Mouse (Mus musculus): Measurements from ENCODE around the gene Slc44a5. TPM values are rescaled to one million over a fixed set of nuclear protein-coding genes. Genes with fewer than 3 reads are reported as not detected.
A peak's percentile ranks its signal among the peaks of the same experiment; 100 is the strongest.

Gene Slc44a5
- polyA plus RNA-seq, 1 experiment = 0.11 TPM

DNA sequence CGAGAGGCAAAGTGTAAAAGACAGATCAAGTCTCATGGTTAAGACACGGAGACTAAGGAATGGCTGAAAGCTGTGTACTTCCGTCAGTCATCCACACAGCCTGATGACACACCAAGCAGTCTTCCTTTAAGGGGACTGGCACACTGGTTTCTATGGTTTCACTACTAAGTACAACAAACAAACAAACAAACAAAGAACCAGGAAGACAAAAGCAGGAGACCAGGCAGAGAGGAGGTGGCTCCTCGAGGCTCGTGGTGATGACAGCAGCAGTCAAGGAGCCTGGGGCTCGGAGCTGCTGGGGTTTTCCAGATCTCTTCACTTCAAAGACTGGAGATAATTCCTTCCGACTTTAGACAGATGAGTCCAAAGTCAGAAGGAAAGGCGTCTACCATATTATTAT, 33.2 kb upstream of the Slc44a5 start:
- Histone ChIP-seq H3K27me3 (ENCODE audit: control insufficient read depth, insufficient read depth, low read length) (no peaks in the 10 kb centered on the region), H3K4me1 (ENCODE audit: control insufficient read depth, insufficient read depth, insufficient read length) (no peaks in the 10 kb centered on the region), H3K27ac (ENCODE audit: insufficient read depth, low read length) (no peak overlapping the region), H3K4me3 (ENCODE audit: extremely low read depth, insufficient read depth, insufficient read length) (no peak overlapping the region), H3K36me3 (ENCODE audit: control insufficient read depth, insufficient read depth, low read length) (peaks cover 24% of the 10 kb centered on the region)
- TF ChIP-seq POLR2A (IDR thresholded peaks at IDR 0.05; ENCODE audit: low read depth, low read length) (no peak), CTCF (IDR thresholded peaks at IDR 0.05; ENCODE audit: extremely low read depth, insufficient read depth, insufficient read length, insufficient replicate concordance) (no peak)
- DNase-seq (ENCODE audit: low read depth in 1 of 2, low spot score in 2 of 2) = no peak
- 89% methylated on average over 8 of the region's 8 CpGs for WGBS

DNA sequence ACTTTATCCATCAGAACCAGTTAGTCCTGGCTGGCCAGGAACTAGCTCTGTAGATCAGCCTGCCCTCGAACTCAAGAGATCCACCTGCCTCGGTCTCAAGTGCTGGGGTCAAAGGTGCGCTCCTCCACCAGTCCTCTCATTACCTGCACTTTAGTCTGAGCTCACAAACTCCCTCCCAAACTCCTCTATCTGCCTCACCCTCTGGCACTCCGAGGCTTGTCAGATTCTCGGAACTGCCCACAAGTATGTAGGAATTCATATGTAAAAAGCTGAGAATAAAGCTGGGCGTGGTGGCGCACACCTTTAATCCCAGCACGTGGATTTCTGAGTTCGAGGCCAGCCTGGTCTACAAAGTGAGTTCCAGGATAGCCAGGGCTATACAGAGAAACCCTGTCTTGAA, 32.8 kb upstream of the Slc44a5 start:
- WGBS = 93% methylated on average over 9 of the region's 9 CpGs
- H3K27me3 ChIP-seq (ENCODE audit: control insufficient read depth, insufficient read depth, low read length) = no peaks in the 10 kb centered on the region
- no peak for DNase-seq (ENCODE audit: low read depth in 1 of 2, low spot score in 2 of 2)
- H3K4me1 ChIP-seq (ENCODE audit: control insufficient read depth, insufficient read depth, insufficient read length) = no peaks in the 10 kb centered on the region
- TF ChIP-seq POLR2A (IDR thresholded peaks at IDR 0.05; ENCODE audit: low read depth, low read length) (no peak), CTCF (IDR thresholded peaks at IDR 0.05; ENCODE audit: extremely low read depth, insufficient read depth, insufficient read length, insufficient replicate concordance) (no peak)
- H3K36me3 ChIP-seq (ENCODE audit: control insufficient read depth, insufficient read depth, low read length) = peaks cover 24% of the 10 kb centered on the region
- H3K27ac ChIP-seq (ENCODE audit: insufficient read depth, low read length) = no peak overlapping the region
- H3K4me3 ChIP-seq (ENCODE audit: extremely low read depth, insufficient read depth, insufficient read length) = no peak overlapping the region

DNA sequence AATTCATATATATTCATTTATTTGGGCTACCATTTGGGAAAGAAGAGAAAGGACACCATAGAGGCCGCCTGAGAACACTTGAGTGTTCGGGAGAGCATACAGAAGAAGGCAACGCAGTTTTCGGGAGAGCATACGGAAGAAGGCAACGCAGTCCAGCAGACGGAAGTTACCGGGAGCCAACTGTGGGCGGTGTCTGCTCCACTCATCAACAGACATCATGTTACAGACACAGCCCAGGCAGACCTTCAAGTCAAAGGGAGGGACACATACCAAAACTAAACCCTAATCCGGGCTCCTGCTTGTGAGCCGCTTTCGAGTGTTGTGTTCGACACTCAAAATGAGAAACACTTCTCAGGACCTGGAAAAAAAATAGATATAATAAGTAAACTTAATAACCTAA, 31.6 kb upstream of the Slc44a5 start:
- H3K27me3 ChIP-seq (ENCODE audit: control insufficient read depth, insufficient read depth, low read length) = no peaks in the 10 kb centered on the region
- peaks cover 19% of the 10 kb centered on the region for H3K36me3 ChIP-seq (ENCODE audit: control insufficient read depth, insufficient read depth, low read length)
- no peaks in the 10 kb centered on the region for H3K4me1 ChIP-seq (ENCODE audit: control insufficient read depth, insufficient read depth, insufficient read length)
- TF ChIP-seq POLR2A (IDR thresholded peaks at IDR 0.05; ENCODE audit: low read depth, low read length) (no peak), CTCF (IDR thresholded peaks at IDR 0.05; ENCODE audit: extremely low read depth, insufficient read depth, insufficient read length, insufficient replicate concordance) (no peak)
- WGBS = 97% methylated on average over 13 of the region's 13 CpGs
- H3K27ac ChIP-seq (ENCODE audit: insufficient read depth, low read length) = no peak overlapping the region
- DNase-seq (ENCODE audit: low read depth in 1 of 2, low spot score in 2 of 2) = no peak
- no peak overlapping the region for H3K4me3 ChIP-seq (ENCODE audit: extremely low read depth, insufficient read depth, insufficient read length)

DNA sequence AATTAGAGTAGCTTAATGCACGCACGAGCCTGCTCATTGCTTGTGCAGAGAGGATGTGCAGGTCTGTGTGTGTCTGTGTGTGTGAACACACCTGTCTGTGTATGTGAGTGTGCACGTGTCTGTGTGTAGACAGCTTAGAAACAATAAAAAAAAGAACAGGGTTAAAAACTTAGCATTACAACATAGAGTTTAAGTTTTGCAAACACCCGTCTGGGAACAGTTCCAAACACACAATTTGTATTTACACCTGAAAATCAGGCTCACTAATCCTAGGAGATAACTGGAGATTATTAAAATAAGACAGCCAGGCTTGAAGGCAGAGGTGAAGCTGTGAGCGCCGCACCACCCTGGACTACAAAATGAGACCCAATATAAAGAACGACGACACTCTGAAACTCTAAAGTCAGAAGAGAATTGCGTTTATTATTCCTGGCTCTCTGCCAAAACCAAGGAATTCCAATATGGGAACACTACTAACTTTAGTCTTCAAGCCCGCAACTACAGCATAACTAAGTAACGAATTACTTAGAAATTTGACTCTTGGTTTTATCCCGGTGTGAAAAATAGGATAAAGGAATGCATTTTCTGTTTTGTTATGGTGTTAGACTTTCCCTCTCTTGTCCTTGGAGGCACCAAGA, 30.1 kb upstream of the Slc44a5 start:
- no peak for DNase-seq (ENCODE audit: low read depth in 1 of 2, low spot score in 2 of 2)
- TF ChIP-seq POLR2A (IDR thresholded peaks at IDR 0.05; ENCODE audit: low read depth, low read length) = no peak
- no peak for TF ChIP-seq CTCF (IDR thresholded peaks at IDR 0.05; ENCODE audit: extremely low read depth, insufficient read depth, insufficient read length, insufficient replicate concordance)
- WGBS = 57% methylated on average over 12 of the region's 12 CpGs
- Histone ChIP-seq H3K36me3 (ENCODE audit: control insufficient read depth, insufficient read depth, low read length) (peaks cover 11% of the 10 kb centered on the region), H3K4me1 (ENCODE audit: control insufficient read depth, insufficient read depth, insufficient read length) (no peaks in the 10 kb centered on the region), H3K27me3 (ENCODE audit: control insufficient read depth, insufficient read depth, low read length) (no peaks in the 10 kb centered on the region), H3K27ac (ENCODE audit: insufficient read depth, low read length) (no peak overlapping the region), H3K4me3 (ENCODE audit: extremely low read depth, insufficient read depth, insufficient read length) (no peak overlapping the region)

GRCm38 (mm10) chr3:153943901-153944334, 29.3 kb upstream of the Slc44a5 start:
- peak in 1 of 2 experiments; percentile 19 for DNase-seq (ENCODE audit: low read depth in 1 of 2, low spot score in 2 of 2)
- Histone ChIP-seq H3K4me3 (ENCODE audit: extremely low read depth, insufficient read depth, insufficient read length) (peak overlapping the region; percentile 72), H3K27me3 (ENCODE audit: control insufficient read depth, insufficient read depth, low read length) (no peaks in the 10 kb centered on the region), H3K27ac (ENCODE audit: insufficient read depth, low read length) (peak overlapping the region; percentile 64), H3K36me3 (ENCODE audit: control insufficient read depth, insufficient read depth, low read length) (peaks cover 6% of the 10 kb centered on the region), H3K4me1 (ENCODE audit: control insufficient read depth, insufficient read depth, insufficient read length) (no peaks in the 10 kb centered on the region)
- TF ChIP-seq CTCF (IDR thresholded peaks at IDR 0.05; ENCODE audit: extremely low read depth, insufficient read depth, insufficient read length, insufficient replicate concordance) (no peak), POLR2A (IDR thresholded peaks at IDR 0.05; ENCODE audit: low read depth, low read length) (no peak)
- under 1% methylated on average over 19 of the region's 19 CpGs for WGBS

DNA sequence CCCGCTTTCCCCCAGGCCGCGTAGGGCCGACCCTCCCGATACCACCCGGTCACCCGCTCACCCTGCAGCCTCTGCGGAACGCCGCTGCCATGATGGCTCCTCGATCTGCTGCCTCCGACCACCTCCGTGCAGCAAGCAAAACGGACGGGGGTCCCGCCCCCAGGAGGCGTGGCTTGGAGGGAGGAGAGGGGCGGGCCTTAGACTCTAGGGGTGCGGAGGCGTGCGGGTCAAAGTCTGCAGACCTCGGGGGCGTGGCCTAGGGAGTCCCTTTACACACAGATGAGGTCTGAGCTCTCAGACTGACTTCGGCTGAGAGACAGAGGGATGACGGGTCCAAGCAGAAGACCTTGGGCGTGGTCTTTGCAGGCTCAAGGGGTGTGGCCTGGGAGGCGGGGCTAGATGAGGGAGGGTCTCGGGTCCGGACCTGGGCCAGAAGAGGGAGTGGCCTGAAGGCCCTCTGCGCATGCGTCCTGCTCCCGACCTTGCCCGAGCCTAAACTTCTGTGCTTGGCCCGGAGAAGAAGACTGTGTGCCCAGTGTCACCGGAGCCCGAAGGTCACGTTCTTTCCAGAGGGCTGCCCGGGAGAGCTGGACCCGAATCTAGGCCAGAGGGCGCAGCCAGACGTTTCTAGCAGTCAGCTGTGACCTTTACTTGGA, 28.8 kb upstream of the Slc44a5 start, which contains the start of gene Acadm:
Gene Acadm (minus strand): TSS at position 298 of the 656 bp plus-strand sequence.
- peak; percentile 88 for TF ChIP-seq POLR2A (IDR thresholded peaks at IDR 0.05; ENCODE audit: low read depth, low read length)
- TF ChIP-seq CTCF (IDR thresholded peaks at IDR 0.05; ENCODE audit: extremely low read depth, insufficient read depth, insufficient read length, insufficient replicate concordance) = no peak
- H3K27me3 ChIP-seq (ENCODE audit: control insufficient read depth, insufficient read depth, low read length) = no peaks in the 10 kb centered on the region
- H3K4me3 ChIP-seq (ENCODE audit: extremely low read depth, insufficient read depth, insufficient read length) = peak within 1 kb of the TSS; percentile 72
- peak; percentile 94 to 99 for DNase-seq (ENCODE audit: low read depth in 1 of 2, low spot score in 2 of 2)
- no peaks in the 10 kb centered on the region for H3K4me1 ChIP-seq (ENCODE audit: control insufficient read depth, insufficient read depth, insufficient read length)
- H3K36me3 ChIP-seq (ENCODE audit: control insufficient read depth, insufficient read depth, low read length) = peaks cover 4% of the 10 kb centered on the region
- WGBS = under 1% methylated on average over 41 of the region's 41 CpGs
- H3K27ac ChIP-seq (ENCODE audit: insufficient read depth, low read length) = peak within 1 kb of the TSS; percentile 74

DNA sequence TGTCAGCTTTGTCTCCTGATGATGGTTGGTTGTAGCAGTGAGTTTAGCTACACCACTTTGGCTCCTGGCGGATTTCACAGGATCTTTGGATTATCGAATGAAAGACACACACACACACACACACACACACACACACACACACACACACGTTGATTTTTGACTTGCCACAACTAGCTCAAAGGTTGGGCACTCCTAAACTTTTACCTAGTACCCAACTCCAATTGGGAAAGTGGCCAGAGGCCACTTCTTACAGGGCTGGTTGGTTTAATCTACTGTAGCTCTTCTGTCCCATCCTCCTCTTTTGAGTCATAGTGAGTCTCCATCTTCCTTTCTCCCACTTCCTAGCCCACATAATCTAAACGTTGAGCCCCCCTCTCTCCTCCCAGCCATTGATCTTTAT, 26.0 kb upstream of the Slc44a5 start:
- WGBS = 74% methylated on average over 4 of the region's 4 CpGs
- Histone ChIP-seq H3K4me1 (ENCODE audit: control insufficient read depth, insufficient read depth, insufficient read length) (no peaks in the 10 kb centered on the region), H3K27ac (ENCODE audit: insufficient read depth, low read length) (no peak overlapping the region), H3K27me3 (ENCODE audit: control insufficient read depth, insufficient read depth, low read length) (no peaks in the 10 kb centered on the region), H3K36me3 (ENCODE audit: control insufficient read depth, insufficient read depth, low read length) (no peaks in the 10 kb centered on the region), H3K4me3 (ENCODE audit: extremely low read depth, insufficient read depth, insufficient read length) (no peak overlapping the region)
- DNase-seq (ENCODE audit: low read depth in 1 of 2, low spot score in 2 of 2) = no peak
- TF ChIP-seq POLR2A (IDR thresholded peaks at IDR 0.05; ENCODE audit: low read depth, low read length) (no peak), CTCF (IDR thresholded peaks at IDR 0.05; ENCODE audit: extremely low read depth, insufficient read depth, insufficient read length, insufficient replicate concordance) (no peak)

Measured in spleen, adult 2 months (tissue).